Mouse (Mus musculus): ENCODE measurements around the gene Mepe. TPM values are rescaled to one million over a fixed set of nuclear protein-coding genes. Genes with fewer than 3 reads are reported as not detected.
A peak's percentile ranks its signal among the peaks of the same experiment; 100 is the strongest.

Mepe gene
- polyA plus RNA-seq (2015; fragmentation: Nextera tagmentation; extraction: Ambion mirVana), result not detected in 2 replicates

DNA sequence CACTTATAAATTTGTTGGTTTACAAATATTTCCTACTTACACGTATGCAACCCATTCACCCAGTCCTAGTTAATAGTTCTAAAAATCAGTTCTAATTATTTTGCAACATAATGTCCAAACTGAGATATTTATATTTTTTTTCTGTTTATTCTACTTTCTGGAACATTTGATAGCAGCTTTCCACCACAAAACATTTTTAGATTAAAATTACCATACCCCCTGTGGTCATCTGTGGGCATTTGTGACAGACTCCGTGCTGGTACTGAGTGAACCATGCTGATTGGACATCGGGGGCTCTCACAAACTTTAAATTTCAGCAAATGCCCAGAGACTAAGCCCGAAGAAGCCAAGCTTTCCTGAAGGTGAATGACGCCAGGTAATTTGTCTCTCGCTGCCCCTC, at the start of gene Mepe:
Mepe (plus strand) TSS at position 301 of the 400 bp plus-strand sequence.
- no peak within 1 kb of the TSS for H3K9ac ChIP-seq
- H3K9me3 ChIP-seq, result no peaks in the 10 kb centered on the region
- H3K27me3 ChIP-seq, result no peaks in the 10 kb centered on the region
- no peak within 1 kb of the TSS for H3K4me3 ChIP-seq
- ATAC-seq (ENCODE audit: insufficient number of reproducible peaks, insufficient read depth, low FRiP score, low TSS enrichment, low read depth), result no peak
- H3K4me1 ChIP-seq, result no peaks in the 10 kb centered on the region
- H3K4me2 ChIP-seq, result no peak within 1 kb of the TSS
- no peaks in the 10 kb centered on the region for H3K36me3 ChIP-seq
- no peak within 1 kb of the TSS for H3K27ac ChIP-seq
- WGBS, result 85% methylated on average over 6 of the region's 6 CpGs

DNA sequence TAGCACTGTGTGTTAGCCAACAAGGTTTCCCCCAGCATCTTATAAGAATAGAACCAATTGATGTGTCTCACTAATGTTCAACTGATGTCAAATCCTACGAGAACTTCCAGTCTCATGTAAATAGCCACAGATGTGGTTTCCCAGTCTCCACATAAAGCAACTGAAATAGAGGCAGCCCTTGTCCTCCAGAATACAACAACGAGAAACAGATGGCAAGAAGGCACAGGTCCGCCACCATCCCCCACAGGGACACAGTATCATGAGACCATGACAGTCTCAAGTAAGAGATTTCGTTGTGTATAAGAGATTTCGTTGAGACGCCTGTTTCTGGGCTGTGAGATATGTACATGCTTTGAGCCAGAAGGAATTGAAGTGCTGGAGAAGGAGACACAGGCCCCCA, 30.9 kb upstream of the Mepe start:
- ATAC-seq (ENCODE audit: insufficient number of reproducible peaks, insufficient read depth, low FRiP score, low TSS enrichment, low read depth), result no peak
- 29% methylated on average over 6 of the region's 6 CpGs for WGBS
- H3K27me3 ChIP-seq, result no peaks in the 10 kb centered on the region

DNA sequence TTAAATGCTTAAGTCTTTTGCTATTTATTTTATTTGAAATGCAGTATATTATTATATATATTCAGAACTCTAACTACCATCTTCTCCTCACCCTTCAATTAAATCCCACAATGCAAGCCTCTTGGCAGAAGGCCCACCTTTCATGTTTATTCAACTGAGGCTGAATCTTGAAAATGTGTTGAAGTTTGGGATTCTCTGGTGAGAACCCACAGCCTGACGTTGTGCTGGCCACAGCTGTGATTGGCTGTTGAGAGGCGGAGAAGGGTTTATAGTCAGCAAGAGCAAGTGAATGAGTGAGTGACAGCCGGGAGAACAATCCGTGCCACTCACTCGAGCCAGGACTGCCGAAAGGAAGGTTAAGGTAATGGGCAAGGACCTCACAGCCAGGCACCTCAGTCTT, 26.1 kb upstream of the Mepe start, which contains the start of gene Ibsp:
Ibsp (plus strand) TSS at position 178 of the 400 bp plus-strand sequence.
- 53% methylated on average over 6 of the region's 6 CpGs for WGBS
- Histone ChIP-seq H3K9ac (no peak within 1 kb of the TSS), H3K9me3 (no peaks in the 10 kb centered on the region), H3K4me1 (peaks cover 10% of the 10 kb centered on the region), H3K4me3 (0 out of 2 replicates have a peak within 1 kb of the TSS, but pooled peaks have one; percentile 2), H3K27me3 (no peaks in the 10 kb centered on the region), H3K4me2 (no peak within 1 kb of the TSS), H3K36me3 (no peaks in the 10 kb centered on the region), H3K27ac (no peak within 1 kb of the TSS)
- no peak for ATAC-seq (ENCODE audit: insufficient number of reproducible peaks, insufficient read depth, low FRiP score, low TSS enrichment, low read depth)

More for the DNA sequence above, 30.9 kb upstream of the Mepe start:
- no peaks in the 10 kb centered on the region for H3K9me3 ChIP-seq
- no peak overlapping the region for H3K9ac ChIP-seq
- peaks cover 7% of the 10 kb centered on the region for H3K4me1 ChIP-seq
- no peaks in the 10 kb centered on the region for H3K36me3 ChIP-seq
- no peak overlapping the region for H3K4me3 ChIP-seq
- H3K27ac ChIP-seq, result no peak overlapping the region
- no peak overlapping the region for H3K4me2 ChIP-seq

DNA sequence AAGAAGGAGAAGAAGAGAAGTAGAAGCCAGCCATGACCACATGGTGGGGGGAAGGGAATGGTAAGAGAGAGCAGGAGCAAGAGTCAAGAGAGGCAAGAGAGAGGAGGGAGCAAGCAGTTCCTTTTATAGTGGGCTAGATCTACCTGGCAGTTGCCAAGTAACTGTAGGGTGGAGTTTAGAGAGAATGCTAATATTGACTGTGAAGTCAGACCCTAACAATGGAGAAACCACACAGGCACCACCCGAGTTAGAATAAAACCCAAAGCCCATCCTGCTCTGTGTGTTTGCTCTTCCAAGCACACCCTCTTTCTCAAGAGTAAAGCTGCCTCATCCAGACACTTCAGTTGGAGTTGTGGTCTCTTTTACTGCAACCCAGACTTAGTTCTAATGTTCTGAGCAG, 11.1 kb upstream of the Mepe start:
- Histone ChIP-seq H3K4me3 (no peak overlapping the region), H3K4me2 (no peak overlapping the region), H3K9ac (no peak overlapping the region), H3K36me3 (no peaks in the 10 kb centered on the region), H3K9me3 (no peaks in the 10 kb centered on the region), H3K27ac (no peak overlapping the region), H3K4me1 (no peaks in the 10 kb centered on the region), H3K27me3 (no peaks in the 10 kb centered on the region)
- 73% methylated on average over 1 of the region's 1 CpGs for WGBS
- ATAC-seq (ENCODE audit: insufficient number of reproducible peaks, insufficient read depth, low FRiP score, low TSS enrichment, low read depth), result no peak

DNA sequence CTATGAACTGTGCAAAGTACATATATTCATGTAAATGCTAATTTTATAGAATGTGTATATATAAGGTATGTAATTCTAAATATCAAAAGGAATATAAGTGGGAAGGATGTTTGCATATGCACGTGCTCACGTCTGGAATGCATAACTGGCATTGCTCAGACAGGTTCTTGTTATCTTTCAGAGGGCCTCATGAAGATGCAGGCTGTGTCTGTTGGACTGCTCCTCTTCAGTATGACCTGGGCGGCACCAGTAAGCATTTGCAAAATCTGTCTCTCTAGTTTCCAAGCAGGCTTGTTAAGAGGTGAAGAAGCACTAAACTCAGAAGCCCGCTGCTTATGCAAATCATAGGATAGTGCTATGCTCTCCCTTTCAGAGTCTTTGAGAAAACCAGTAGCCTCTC, 1.8 kb downstream of the Mepe start:
- Histone ChIP-seq H3K4me1 (no peaks in the 10 kb centered on the region), H3K9ac (no peak overlapping the region), H3K4me2 (no peak overlapping the region), H3K4me3 (no peak overlapping the region), H3K27ac (no peak overlapping the region), H3K36me3 (no peaks in the 10 kb centered on the region), H3K27me3 (no peaks in the 10 kb centered on the region), H3K9me3 (no peaks in the 10 kb centered on the region)
- ATAC-seq (ENCODE audit: insufficient number of reproducible peaks, insufficient read depth, low FRiP score, low TSS enrichment, low read depth), result no peak
- 68% methylated on average over 4 of the region's 4 CpGs for WGBS

DNA sequence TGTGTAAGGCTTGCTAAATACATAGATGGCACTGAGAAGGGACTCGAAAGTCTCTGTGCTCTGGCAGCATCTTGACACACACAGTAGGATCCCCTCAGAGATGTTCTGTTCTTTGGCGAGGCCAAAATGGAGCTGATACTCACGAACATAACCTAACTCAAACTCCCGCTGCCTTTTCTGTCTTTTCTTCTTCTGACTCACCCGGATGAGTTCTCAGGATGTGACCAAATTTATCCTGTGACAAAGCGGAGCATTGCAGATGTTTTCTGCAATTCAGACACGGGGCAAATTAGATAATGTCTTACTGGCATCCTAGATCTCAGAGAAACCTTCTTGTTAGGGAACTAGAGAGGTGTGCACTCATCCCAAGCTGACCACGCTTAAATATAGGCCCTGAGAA, 2.3 kb downstream of the Mepe start:
- H3K27me3 ChIP-seq, result no peaks in the 10 kb centered on the region
- no peak overlapping the region for H3K9ac ChIP-seq
- no peak overlapping the region for H3K4me3 ChIP-seq
- H3K36me3 ChIP-seq, result no peaks in the 10 kb centered on the region
- H3K4me2 ChIP-seq, result no peak overlapping the region
- no peak overlapping the region for H3K27ac ChIP-seq
- WGBS, result 69% methylated on average over 8 of the region's 8 CpGs
- ATAC-seq (ENCODE audit: insufficient number of reproducible peaks, insufficient read depth, low FRiP score, low TSS enrichment, low read depth), result no peak
- no peaks in the 10 kb centered on the region for H3K9me3 ChIP-seq
- H3K4me1 ChIP-seq, result no peaks in the 10 kb centered on the region

DNA sequence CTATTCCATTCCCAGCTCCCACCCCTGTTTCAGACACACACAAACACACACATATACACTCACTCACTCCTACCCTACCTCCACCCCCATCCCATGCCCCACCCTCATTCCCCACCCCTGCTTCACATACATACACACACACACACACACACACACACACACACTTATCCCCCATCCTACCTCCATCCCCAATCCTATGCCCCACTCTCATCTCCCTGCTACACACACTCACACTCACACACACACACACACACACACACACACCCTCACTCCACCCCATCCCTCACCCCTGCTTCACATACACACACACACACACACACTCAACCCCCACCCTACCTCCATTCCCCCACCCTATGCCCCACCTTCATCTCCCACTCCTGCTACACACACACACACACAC, 2.7 kb downstream of the Mepe start:
- H3K9me3 ChIP-seq, result no peaks in the 10 kb centered on the region
- peaks cover under 1% of the 10 kb centered on the region; the same call in 1 of the 2 replicates for H3K4me1 ChIP-seq
- H3K9ac ChIP-seq, result no peak overlapping the region
- no peaks in the 10 kb centered on the region for H3K36me3 ChIP-seq
- 0 out of 2 replicates have a peak, but pooled peaks have one; percentile 20 for ATAC-seq (ENCODE audit: insufficient number of reproducible peaks, insufficient read depth, low FRiP score, low TSS enrichment, low read depth)
- H3K4me3 ChIP-seq, result no peak overlapping the region
- H3K27me3 ChIP-seq, result no peaks in the 10 kb centered on the region
- H3K27ac ChIP-seq, result no peak overlapping the region
- H3K4me2 ChIP-seq, result no peak overlapping the region

DNA sequence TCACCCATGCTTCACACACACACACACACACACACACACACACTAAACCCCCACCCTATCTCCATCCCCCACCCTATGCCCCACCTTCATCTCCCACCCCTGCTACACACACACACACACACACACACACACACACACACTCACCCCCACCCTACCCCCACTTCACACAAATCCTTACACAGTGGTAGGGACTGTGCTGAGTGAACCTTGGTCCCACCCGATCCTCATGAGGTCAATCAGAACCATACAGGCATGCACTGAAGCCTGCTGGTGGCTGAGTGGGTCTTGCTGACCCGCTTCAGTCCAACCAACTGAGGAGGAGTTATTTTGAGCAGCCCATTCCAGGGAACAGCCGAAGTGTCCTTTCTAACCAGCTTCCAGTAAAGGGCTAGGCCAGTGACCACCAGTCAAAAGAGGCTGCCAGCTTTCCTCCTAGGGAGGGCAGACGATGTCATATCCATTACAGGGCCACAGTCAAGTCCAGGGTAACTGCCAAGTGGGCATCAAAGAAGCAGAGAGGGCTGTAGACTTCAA, 3.3 kb downstream of the Mepe start:
- WGBS, result 81% methylated on average over 4 of the region's 4 CpGs
- Histone ChIP-seq H3K36me3 (no peaks in the 10 kb centered on the region), H3K4me2 (no peak overlapping the region), H3K4me3 (no peak overlapping the region), H3K4me1 (peaks cover 4% of the 10 kb centered on the region; the same call in 1 of the 2 replicates), H3K9me3 (no peaks in the 10 kb centered on the region), H3K27me3 (no peaks in the 10 kb centered on the region), H3K9ac (no peak overlapping the region), H3K27ac (no peak overlapping the region)
- ATAC-seq (ENCODE audit: insufficient number of reproducible peaks, insufficient read depth, low FRiP score, low TSS enrichment, low read depth), result no peak; the same call in 1 of the 2 replicates

DNA sequence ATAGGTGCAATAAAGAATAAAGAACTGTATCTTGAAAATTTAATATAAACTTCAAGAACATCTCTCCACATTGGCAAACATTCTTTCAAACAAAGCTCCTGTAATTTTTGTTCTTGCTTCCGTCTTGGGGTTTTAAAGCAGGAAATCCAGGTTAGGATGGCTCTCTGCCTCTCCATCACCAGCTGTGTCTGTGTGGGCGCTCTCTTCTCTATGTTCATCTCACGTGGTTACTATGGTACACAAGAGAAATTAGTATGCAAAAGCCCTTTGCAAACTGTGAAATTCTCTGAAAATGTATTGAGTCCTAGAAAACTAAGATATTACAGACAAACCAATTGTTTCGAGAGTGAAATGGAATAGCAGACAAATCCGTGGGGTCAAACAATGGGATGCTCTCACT, 4.3 kb downstream of the Mepe start:
- Histone ChIP-seq H3K36me3 (no peaks in the 10 kb centered on the region), H3K4me1 (peaks cover 4% of the 10 kb centered on the region; the same call in 1 of the 2 replicates), H3K27ac (no peak overlapping the region), H3K27me3 (no peaks in the 10 kb centered on the region), H3K4me3 (no peak overlapping the region), H3K9me3 (no peaks in the 10 kb centered on the region), H3K4me2 (no peak overlapping the region), H3K9ac (no peak overlapping the region)
- no peak for ATAC-seq (ENCODE audit: insufficient number of reproducible peaks, insufficient read depth, low FRiP score, low TSS enrichment, low read depth)
- WGBS, result 76% methylated on average over 5 of the region's 5 CpGs

DNA sequence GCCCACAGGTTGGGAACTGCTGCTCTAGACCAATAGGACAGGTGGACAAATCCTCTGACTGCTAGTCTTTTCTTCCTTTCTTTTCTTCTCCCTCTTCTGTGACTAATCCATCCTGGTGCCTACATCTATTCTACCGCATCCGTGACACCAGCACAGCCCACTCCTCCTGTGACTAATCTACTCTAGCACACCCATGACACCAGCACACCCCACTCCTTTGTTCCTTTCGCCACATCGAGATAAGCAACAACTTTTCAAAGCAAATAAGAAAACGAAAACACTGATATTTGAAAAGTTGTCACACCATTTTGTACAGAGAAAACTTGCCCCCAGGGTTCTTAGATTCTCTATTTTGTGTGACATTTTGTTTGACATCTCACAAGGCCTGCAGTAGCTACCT, 5.0 kb downstream of the Mepe start:
- no peak overlapping the region for H3K4me2 ChIP-seq
- no peaks in the 10 kb centered on the region for H3K36me3 ChIP-seq
- no peak overlapping the region for H3K27ac ChIP-seq
- H3K9ac ChIP-seq, result no peak overlapping the region
- ATAC-seq (ENCODE audit: insufficient number of reproducible peaks, insufficient read depth, low FRiP score, low TSS enrichment, low read depth), result no peak
- H3K4me1 ChIP-seq, result peaks cover 4% of the 10 kb centered on the region; the same call in 1 of the 2 replicates
- H3K9me3 ChIP-seq, result no peaks in the 10 kb centered on the region
- no peaks in the 10 kb centered on the region for H3K27me3 ChIP-seq
- H3K4me3 ChIP-seq, result no peak overlapping the region
- 68% methylated on average over 5 of the region's 5 CpGs for WGBS

DNA sequence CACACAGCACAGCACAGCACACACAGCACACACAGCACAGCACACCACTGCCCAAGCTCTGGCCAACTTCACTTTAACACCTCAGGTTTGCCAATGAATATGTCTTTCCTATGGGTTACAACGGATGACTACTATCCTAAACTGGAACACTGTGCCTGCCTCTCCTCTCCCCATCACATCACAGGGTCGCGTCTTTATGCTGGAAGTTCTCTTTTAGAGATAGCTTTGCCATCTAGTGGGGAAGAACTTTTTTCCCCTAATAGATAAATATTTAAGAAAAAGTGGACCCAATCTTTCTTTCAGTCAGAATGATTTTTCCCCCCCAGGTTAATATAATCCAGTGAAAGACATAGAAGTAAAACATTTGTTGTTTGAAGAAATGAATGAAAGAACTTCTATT, 7.2 kb downstream of the Mepe start:
- no peak overlapping the region for H3K4me3 ChIP-seq
- H3K4me1 ChIP-seq, result peaks cover 4% of the 10 kb centered on the region; the same call in 1 of the 2 replicates
- no peaks in the 10 kb centered on the region for H3K36me3 ChIP-seq
- no peak overlapping the region for H3K4me2 ChIP-seq
- H3K9ac ChIP-seq, result no peak overlapping the region
- 0 out of 2 replicates have a peak, but pooled peaks cover 8% of the 10 kb centered on the region for H3K27me3 ChIP-seq
- WGBS, result 56% methylated on average over 3 of the region's 3 CpGs
- no peak overlapping the region for H3K27ac ChIP-seq
- ATAC-seq (ENCODE audit: insufficient number of reproducible peaks, insufficient read depth, low FRiP score, low TSS enrichment, low read depth), result no peak
- no peaks in the 10 kb centered on the region for H3K9me3 ChIP-seq

DNA sequence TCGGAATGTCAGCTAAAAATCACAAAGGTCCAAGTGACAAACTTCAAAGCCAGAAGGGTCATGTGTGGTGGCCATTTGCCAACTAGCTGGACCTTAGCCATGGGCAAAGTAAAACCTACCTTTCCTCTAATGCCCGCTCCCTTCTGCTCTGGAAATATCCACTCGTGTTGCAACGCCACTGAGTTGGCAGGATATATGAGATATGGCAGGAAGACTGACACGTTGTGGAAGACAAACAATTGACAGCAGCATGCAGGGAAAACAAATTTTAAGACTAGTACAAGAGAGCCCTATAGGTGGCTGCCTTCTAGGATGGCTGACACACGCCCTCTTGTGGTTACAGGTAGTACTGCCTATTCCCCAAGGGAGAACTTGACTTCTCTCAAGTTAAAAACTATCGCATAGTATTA, 8.1 kb downstream of the Mepe start:
- peaks cover 4% of the 10 kb centered on the region; the same call in 1 of the 2 replicates for H3K4me1 ChIP-seq

More for the DNA sequence above, 8.1 kb downstream of the Mepe start:
- Histone ChIP-seq H3K27ac (no peak overlapping the region), H3K9ac (no peak overlapping the region), H3K4me2 (no peak overlapping the region), H3K36me3 (no peaks in the 10 kb centered on the region), H3K4me3 (no peak overlapping the region), H3K27me3 (peaks cover 16% of the 10 kb centered on the region; the same call in 1 of the 2 replicates), H3K9me3 (no peaks in the 10 kb centered on the region)
- 35% methylated on average over 7 of the region's 7 CpGs for WGBS
- ATAC-seq (ENCODE audit: insufficient number of reproducible peaks, insufficient read depth, low FRiP score, low TSS enrichment, low read depth), result no peak
